Mouse (Mus musculus): Measurements from ENCODE around the gene Asic2. TPM values are rescaled to one million over a fixed set of nuclear protein-coding genes. Genes with fewer than 3 reads are reported as not detected.

The Asic2 gene
- polyA plus RNA-seq, 1 experiment from 2014 or later, result 17.8 TPM

DNA sequence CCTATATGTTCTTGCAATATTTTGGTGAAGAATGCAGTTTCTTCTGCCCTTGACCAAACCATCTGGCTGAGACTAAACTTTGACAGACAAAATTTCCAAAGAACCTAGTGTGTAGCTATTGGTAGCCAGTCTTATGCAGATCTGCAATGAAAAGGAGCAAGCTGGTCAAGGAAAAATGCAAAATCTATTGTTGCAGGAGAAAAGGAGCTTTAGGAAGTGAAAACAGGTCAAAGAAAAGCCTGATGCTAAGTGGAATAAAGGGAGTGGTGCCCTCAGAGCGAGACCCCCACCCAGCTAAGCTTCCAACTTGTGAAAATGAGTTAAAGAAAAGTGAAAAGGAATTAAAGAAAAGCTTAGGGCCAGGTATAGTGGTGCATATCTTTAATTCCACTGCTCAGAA, 135.9 kb downstream of the Asic2 start:
- Histone ChIP-seq H3K36me3 (ENCODE audit: control insufficient read depth, insufficient read depth, low read length) (no peaks in the 10 kb centered on the region), H3K27me3 (replicated peaks; ENCODE audit: control insufficient read depth, insufficient read depth, low read length) (no peaks in the 10 kb centered on the region), H3K9ac (ENCODE audit: low read depth, low read length) (no peak overlapping the region), H3K4me1 (ENCODE audit: control insufficient read depth, insufficient read depth, low read depth, low read length) (no peaks in the 10 kb centered on the region), H3K27ac (ENCODE audit: low read depth, low read length) (no peak overlapping the region), H3K9me3 (ENCODE audit: control insufficient read depth, low read length) (no peaks in the 10 kb centered on the region), H3K4me3 (ENCODE audit: low read length) (no peak overlapping the region), H3K4me2 (ENCODE audit: low read length) (no peak overlapping the region)
- ATAC-seq, result no peak
- 38% methylated on average over 1 of the region's 1 CpGs for WGBS

DNA sequence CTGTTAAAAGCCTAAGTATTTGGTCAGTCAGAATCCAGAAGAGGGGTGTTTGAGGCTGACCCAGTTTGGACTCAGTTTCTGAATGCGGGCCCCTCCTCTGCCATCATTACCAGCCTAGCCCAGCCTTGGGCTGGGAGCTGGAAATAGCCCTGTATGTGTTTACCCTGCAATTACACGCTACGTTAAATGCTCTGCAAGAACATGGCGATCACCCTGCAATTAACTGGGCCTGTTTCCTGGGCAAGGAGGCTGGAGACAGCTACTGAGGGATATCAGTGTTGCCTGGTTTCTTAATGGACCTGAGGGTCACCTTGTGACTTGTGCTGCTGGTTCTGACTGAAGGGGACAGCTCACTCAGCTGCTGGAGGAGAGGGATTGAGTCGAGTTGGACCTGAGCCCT, 151.7 kb downstream of the Asic2 start:
- WGBS, result 55% methylated on average over 5 of the region's 5 CpGs
- H3K9me3 ChIP-seq (ENCODE audit: control insufficient read depth, low read length), result no peaks in the 10 kb centered on the region
- no peak overlapping the region for H3K4me3 ChIP-seq (ENCODE audit: low read length)
- no peak overlapping the region for H3K27ac ChIP-seq (ENCODE audit: low read depth, low read length)
- no peak overlapping the region for H3K9ac ChIP-seq (ENCODE audit: low read depth, low read length)
- no peak overlapping the region for H3K4me2 ChIP-seq (ENCODE audit: low read length)
- H3K36me3 ChIP-seq (ENCODE audit: control insufficient read depth, insufficient read depth, low read length), result no peaks in the 10 kb centered on the region
- no peaks in the 10 kb centered on the region for H3K4me1 ChIP-seq (ENCODE audit: control insufficient read depth, insufficient read depth, low read depth, low read length)
- ATAC-seq, result no peak
- H3K27me3 ChIP-seq (replicated peaks; ENCODE audit: control insufficient read depth, insufficient read depth, low read length), result no peaks in the 10 kb centered on the region

DNA sequence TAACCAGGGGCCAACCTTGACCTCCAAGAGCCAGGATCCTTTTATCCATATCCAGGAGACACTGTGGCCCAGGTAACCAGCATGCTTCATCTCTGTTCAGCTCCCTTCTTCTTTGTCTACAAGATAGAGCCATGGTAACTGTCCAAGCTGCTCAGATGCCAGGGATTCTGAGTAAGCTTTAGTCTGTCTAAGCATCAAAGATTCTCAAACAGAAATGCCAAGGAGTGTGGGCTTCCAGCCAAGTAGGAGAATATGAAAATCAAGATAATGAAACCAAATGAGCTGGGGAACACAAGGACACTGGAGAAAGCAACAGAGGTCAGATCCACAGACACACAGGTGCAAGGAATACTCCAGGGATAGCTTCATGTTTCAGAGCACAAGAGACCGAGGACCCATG, 153.4 kb downstream of the Asic2 start:
- Histone ChIP-seq H3K4me2 (ENCODE audit: low read length) (no peak overlapping the region), H3K27me3 (replicated peaks; ENCODE audit: control insufficient read depth, insufficient read depth, low read length) (no peaks in the 10 kb centered on the region), H3K9ac (ENCODE audit: low read depth, low read length) (no peak overlapping the region), H3K9me3 (ENCODE audit: control insufficient read depth, low read length) (no peaks in the 10 kb centered on the region), H3K27ac (ENCODE audit: low read depth, low read length) (no peak overlapping the region), H3K4me1 (ENCODE audit: control insufficient read depth, insufficient read depth, low read depth, low read length) (no peaks in the 10 kb centered on the region), H3K4me3 (ENCODE audit: low read length) (no peak overlapping the region), H3K36me3 (ENCODE audit: control insufficient read depth, insufficient read depth, low read length) (no peaks in the 10 kb centered on the region)
- 63% methylated on average over 1 of the region's 1 CpGs for WGBS
- no peak for ATAC-seq

DNA sequence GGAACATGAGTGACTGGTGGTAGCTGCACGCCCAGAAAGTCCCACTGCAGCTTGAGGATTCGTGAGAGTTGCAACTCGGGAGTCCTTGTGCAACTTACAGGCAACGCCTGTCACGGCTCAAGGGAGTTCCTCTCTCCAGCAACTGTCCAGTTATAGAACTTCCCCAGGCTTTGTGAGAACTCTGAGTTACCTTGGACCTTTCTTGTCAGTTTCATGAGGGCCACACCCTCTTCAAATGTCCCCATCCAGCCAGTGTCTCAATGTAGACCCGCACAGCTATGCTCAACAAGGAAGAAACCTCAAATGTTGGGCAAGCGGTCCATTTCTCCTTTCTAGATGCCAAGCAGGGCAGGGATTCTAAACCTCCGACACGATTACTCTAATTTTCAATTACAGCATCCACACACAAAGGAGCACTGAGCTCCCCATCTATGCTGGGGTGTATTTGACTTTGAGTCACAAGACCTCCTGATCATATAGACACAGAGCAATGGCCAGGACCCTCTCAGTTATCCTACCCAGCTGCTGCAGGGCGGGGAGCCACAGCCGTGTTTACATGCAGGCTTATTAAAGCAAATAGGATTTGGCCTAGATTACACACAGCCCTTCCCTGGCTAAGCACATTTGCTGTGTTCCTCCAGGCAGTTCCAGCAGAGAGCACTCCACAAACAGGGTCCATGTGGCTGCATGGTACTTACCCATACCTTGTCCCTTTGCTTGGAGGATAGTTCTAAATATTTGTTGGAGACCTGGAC, 161.2 kb downstream of the Asic2 start:
- no peak overlapping the region for H3K4me2 ChIP-seq (ENCODE audit: low read length)
- H3K4me3 ChIP-seq (ENCODE audit: low read length), result no peak overlapping the region
- no peaks in the 10 kb centered on the region for H3K36me3 ChIP-seq (ENCODE audit: control insufficient read depth, insufficient read depth, low read length)
- no peak overlapping the region for H3K9ac ChIP-seq (ENCODE audit: low read depth, low read length)
- no peaks in the 10 kb centered on the region for H3K27me3 ChIP-seq (replicated peaks; ENCODE audit: control insufficient read depth, insufficient read depth, low read length)
- no peaks in the 10 kb centered on the region for H3K9me3 ChIP-seq (ENCODE audit: control insufficient read depth, low read length)
- no peaks in the 10 kb centered on the region for H3K4me1 ChIP-seq (ENCODE audit: control insufficient read depth, insufficient read depth, low read depth, low read length)
- 88% methylated on average over 11 of the region's 11 CpGs for WGBS
- H3K27ac ChIP-seq (ENCODE audit: low read depth, low read length), result no peak overlapping the region
- ATAC-seq, result no peak

DNA sequence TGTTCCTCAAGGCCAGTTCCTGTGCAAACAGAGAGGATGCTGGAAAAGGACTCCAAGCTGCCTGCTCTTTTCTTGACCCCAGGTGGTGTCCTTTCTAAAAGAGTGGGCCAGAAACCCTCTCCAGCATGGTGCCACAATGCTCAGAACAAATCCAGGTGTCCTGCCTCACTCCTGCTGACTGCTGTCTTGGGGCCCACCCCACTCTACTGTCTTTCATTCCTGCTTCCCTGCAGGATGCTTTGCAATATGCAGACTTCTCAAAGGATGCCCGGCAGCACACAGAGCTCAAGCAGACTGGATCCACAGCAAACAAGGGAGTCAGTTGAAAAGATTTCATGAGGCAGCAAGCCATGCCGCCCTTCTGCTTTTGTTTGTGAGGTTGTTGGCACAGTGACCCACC, 164.7 kb downstream of the Asic2 start:
- H3K4me3 ChIP-seq (ENCODE audit: low read length), result no peak overlapping the region
- no peak overlapping the region for H3K9ac ChIP-seq (ENCODE audit: low read depth, low read length)
- H3K4me2 ChIP-seq (ENCODE audit: low read length), result no peak overlapping the region
- no peaks in the 10 kb centered on the region for H3K9me3 ChIP-seq (ENCODE audit: control insufficient read depth, low read length)
- no peaks in the 10 kb centered on the region for H3K27me3 ChIP-seq (replicated peaks; ENCODE audit: control insufficient read depth, insufficient read depth, low read length)
- ATAC-seq, result no peak
- no peaks in the 10 kb centered on the region for H3K4me1 ChIP-seq (ENCODE audit: control insufficient read depth, insufficient read depth, low read depth, low read length)
- H3K36me3 ChIP-seq (ENCODE audit: control insufficient read depth, insufficient read depth, low read length), result no peaks in the 10 kb centered on the region
- WGBS, result 17% methylated on average over 2 of the region's 2 CpGs
- no peak overlapping the region for H3K27ac ChIP-seq (ENCODE audit: low read depth, low read length)

DNA sequence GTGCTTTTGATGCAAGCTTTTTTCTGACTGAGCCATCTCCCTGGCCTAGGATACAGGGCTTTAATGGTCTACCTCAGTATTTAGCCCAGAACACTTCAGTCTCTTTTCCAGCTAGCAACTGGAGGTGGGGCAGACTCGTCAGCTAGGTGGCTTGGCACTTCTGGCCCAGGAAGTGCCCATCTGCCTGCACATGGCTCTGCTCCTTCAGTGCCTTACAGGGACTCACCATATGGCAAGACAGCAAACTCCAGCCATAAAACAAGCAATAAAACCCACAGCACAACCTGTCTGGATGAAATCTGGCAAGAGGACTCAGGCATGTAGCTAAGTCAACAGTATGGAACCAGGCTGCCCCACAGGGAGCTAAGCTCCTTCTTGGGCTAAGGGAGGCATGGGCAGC, 165.6 kb downstream of the Asic2 start:
- WGBS, result 56% methylated on average over 1 of the region's 1 CpGs
- H3K36me3 ChIP-seq (ENCODE audit: control insufficient read depth, insufficient read depth, low read length), result no peaks in the 10 kb centered on the region
- no peaks in the 10 kb centered on the region for H3K9me3 ChIP-seq (ENCODE audit: control insufficient read depth, low read length)
- no peak for ATAC-seq
- no peak overlapping the region for H3K27ac ChIP-seq (ENCODE audit: low read depth, low read length)
- no peaks in the 10 kb centered on the region for H3K27me3 ChIP-seq (replicated peaks; ENCODE audit: control insufficient read depth, insufficient read depth, low read length)
- no peaks in the 10 kb centered on the region for H3K4me1 ChIP-seq (ENCODE audit: control insufficient read depth, insufficient read depth, low read depth, low read length)
- H3K9ac ChIP-seq (ENCODE audit: low read depth, low read length), result no peak overlapping the region
- H3K4me2 ChIP-seq (ENCODE audit: low read length), result no peak overlapping the region
- no peak overlapping the region for H3K4me3 ChIP-seq (ENCODE audit: low read length)

DNA sequence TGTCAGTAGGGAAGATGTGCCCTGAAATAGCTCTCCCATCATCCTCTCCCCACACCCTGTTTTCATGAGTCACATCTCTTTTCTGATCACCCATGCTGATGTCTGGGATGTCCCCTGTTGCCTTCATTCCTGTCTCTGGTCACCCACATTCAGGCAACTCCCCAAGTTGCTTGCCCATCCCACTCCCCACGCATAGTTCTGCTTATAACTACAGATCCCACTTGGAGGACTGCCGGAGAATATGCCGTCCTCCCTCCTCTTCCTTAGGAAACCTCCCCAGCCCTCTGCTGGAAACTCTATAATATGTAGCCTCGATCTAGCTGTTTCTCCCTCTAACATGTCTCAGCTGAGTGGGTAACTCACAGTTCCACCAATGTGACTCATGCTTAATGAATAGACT, 167.4 kb downstream of the Asic2 start:
- H3K4me3 ChIP-seq (ENCODE audit: low read length), result no peak overlapping the region
- no peaks in the 10 kb centered on the region for H3K4me1 ChIP-seq (ENCODE audit: control insufficient read depth, insufficient read depth, low read depth, low read length)
- no peaks in the 10 kb centered on the region for H3K36me3 ChIP-seq (ENCODE audit: control insufficient read depth, insufficient read depth, low read length)
- H3K27me3 ChIP-seq (replicated peaks; ENCODE audit: control insufficient read depth, insufficient read depth, low read length), result no peaks in the 10 kb centered on the region
- H3K4me2 ChIP-seq (ENCODE audit: low read length), result no peak overlapping the region
- H3K9me3 ChIP-seq (ENCODE audit: control insufficient read depth, low read length), result no peaks in the 10 kb centered on the region
- H3K9ac ChIP-seq (ENCODE audit: low read depth, low read length), result no peak overlapping the region
- H3K27ac ChIP-seq (ENCODE audit: low read depth, low read length), result no peak overlapping the region
- WGBS, result 82% methylated on average over 4 of the region's 4 CpGs
- ATAC-seq, result no peak

DNA sequence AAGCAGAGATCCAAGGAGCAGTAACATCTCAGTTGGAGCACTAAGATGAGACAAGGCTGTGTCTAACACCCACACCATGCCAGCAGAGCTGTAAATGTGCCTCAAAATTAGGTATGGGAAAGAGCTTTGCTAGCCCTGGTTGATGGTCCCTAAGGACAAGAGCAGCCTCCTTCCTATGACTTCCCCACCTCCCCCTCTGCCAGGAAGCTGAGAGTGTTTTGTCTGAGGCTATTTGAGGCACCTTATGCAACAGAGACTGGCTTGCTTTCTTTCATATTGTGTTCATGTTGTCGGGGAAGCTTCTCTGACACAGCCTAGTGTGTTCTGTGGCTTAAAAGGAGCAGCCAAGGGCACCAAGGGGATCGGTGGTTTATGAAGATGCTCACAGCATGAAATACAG, 174.7 kb downstream of the Asic2 start:
- no peak overlapping the region for H3K27ac ChIP-seq (ENCODE audit: low read depth, low read length)
- H3K36me3 ChIP-seq (ENCODE audit: control insufficient read depth, insufficient read depth, low read length), result no peaks in the 10 kb centered on the region
- no peak for ATAC-seq
- H3K4me1 ChIP-seq (ENCODE audit: control insufficient read depth, insufficient read depth, low read depth, low read length), result no peaks in the 10 kb centered on the region
- no peak overlapping the region for H3K9ac ChIP-seq (ENCODE audit: low read depth, low read length)
- no peaks in the 10 kb centered on the region for H3K9me3 ChIP-seq (ENCODE audit: control insufficient read depth, low read length)
- H3K4me2 ChIP-seq (ENCODE audit: low read length), result no peak overlapping the region
- no peak overlapping the region for H3K4me3 ChIP-seq (ENCODE audit: low read length)
- WGBS, result 63% methylated on average over 2 of the region's 2 CpGs
- no peaks in the 10 kb centered on the region for H3K27me3 ChIP-seq (replicated peaks; ENCODE audit: control insufficient read depth, insufficient read depth, low read length)

DNA sequence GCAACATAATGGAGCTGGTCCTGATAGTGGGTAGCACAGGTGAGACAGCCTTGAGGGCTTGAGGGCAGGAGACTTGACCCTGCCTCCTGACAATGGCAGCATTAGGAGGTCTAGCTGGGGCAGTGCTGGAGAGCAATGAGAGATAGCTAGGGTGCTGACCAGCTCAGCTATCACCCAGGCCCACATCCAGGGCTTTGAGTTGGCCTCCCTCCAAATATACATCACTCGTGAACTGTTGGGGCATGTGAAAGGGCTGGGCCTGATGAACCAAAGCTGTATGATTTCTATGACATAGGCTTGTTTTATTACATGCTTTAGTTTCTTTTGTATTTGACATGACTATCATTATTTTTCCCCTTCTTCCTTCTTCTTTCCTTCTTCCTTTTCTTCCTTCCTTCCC, 176.7 kb downstream of the Asic2 start:
- no peaks in the 10 kb centered on the region for H3K27me3 ChIP-seq (replicated peaks; ENCODE audit: control insufficient read depth, insufficient read depth, low read length)
- no peak overlapping the region for H3K4me2 ChIP-seq (ENCODE audit: low read length)
- H3K4me1 ChIP-seq (ENCODE audit: control insufficient read depth, insufficient read depth, low read depth, low read length), result no peaks in the 10 kb centered on the region
- ATAC-seq, result no peak
- WGBS, result 40% methylated on average over 1 of the region's 1 CpGs
- H3K36me3 ChIP-seq (ENCODE audit: control insufficient read depth, insufficient read depth, low read length), result no peaks in the 10 kb centered on the region
- H3K9me3 ChIP-seq (ENCODE audit: control insufficient read depth, low read length), result no peaks in the 10 kb centered on the region
- no peak overlapping the region for H3K9ac ChIP-seq (ENCODE audit: low read depth, low read length)
- H3K4me3 ChIP-seq (ENCODE audit: low read length), result no peak overlapping the region
- H3K27ac ChIP-seq (ENCODE audit: low read depth, low read length), result no peak overlapping the region

DNA sequence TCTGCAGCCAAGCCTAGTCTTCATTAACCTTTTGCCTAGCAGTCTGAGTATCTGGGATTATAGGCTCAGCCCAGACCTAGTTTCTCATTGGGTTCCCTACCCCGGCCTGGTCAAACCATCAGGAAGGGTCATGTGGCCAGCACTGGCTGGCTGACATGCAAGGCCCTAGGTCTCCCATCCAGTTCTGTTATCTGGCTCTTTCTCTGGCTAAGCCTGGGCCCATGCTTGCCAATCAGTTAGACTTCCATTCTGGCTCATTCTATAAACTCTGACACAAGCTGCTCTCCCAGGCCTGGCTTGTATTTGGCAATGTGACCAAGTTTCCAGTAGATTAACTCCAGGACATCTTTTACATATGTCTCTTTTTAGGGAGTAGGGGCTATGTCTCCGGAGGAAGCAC, 187.7 kb downstream of the Asic2 start:
- H3K4me2 ChIP-seq (ENCODE audit: low read length), result no peak overlapping the region
- H3K4me1 ChIP-seq (ENCODE audit: control insufficient read depth, insufficient read depth, low read depth, low read length), result no peaks in the 10 kb centered on the region; the same call in 1 of the 2 replicates
- H3K27me3 ChIP-seq (replicated peaks; ENCODE audit: control insufficient read depth, insufficient read depth, low read length), result no peaks in the 10 kb centered on the region
- H3K27ac ChIP-seq (ENCODE audit: low read depth, low read length), result no peak overlapping the region
- H3K9me3 ChIP-seq (ENCODE audit: control insufficient read depth, low read length), result no peaks in the 10 kb centered on the region
- no peaks in the 10 kb centered on the region for H3K36me3 ChIP-seq (ENCODE audit: control insufficient read depth, insufficient read depth, low read length)
- ATAC-seq, result no peak
- 76% methylated on average over 2 of the region's 2 CpGs for WGBS
- H3K9ac ChIP-seq (ENCODE audit: low read depth, low read length), result no peak overlapping the region
- H3K4me3 ChIP-seq (ENCODE audit: low read length), result no peak overlapping the region
